Mouse (Mus musculus) T-cell, adult 2 months (primary cell): ENCODE data around the gene Gm49392.
"Not testable (repeated sequence)": the region's sequence is repeated elsewhere in the genome, so short reads cannot be mapped to it uniquely, and the experiment has no call there.

Source experiments
- DNase-seq: peaks from one replicate; pipeline ENCODE4 v3.0.0; 2022; ENCODE audit warnings: low spot score

Gm49392 gene

GRCm38 (mm10) chr13:60896794-60897193, at the start of gene Gm49392:
Gene Gm49392 (minus strand): TSS chr13:60896894.
- DNase-seq = not testable (repeated sequence)

- DNase-seq = not testable (repeated sequence)
These were observed 45.2 kb upstream of the Gm49392 start, which contains the start of gene Tpbpa for GRCm38 (mm10) chr13:60941884-60942283. Gene Tpbpa (minus strand): TSS chr13:60941984.

- DNase-seq = peak; percentile 67
These were observed 39.8 kb upstream of the Gm49392 start, which contains the start of the genes Gm49391 and Ctla2a for GRCm38 (mm10) chr13:60936500-60936901. Gene Gm49391 (minus strand): TSS chr13:60936571. Gene Ctla2a (minus strand): TSS chr13:60936625.

GRCm38 (mm10) chr13:60935490-60935889, 38.8 kb upstream of the Gm49392 start, which contains the start of gene Gm49393:
Gene Gm49393 (minus strand): TSS chr13:60935590.
- not testable (repeated sequence) for DNase-seq

GRCm38 (mm10) chr13:60904780-60905179, 8.1 kb upstream of the Gm49392 start, which contains the start of gene Tpbpb:
Gene Tpbpb (minus strand): TSS chr13:60904880.
- DNase-seq = not testable (repeated sequence)

- DNase-seq = peak; percentile 57
These were observed 634 bp upstream of the Gm49392 start, which contains the start of gene Ctla2b for GRCm38 (mm10) chr13:60897328-60897727. Gene Ctla2b (minus strand): TSS chr13:60897447.

- DNase-seq = no peak
These were observed 1.1 kb downstream of the Gm49392 start for GRCm38 (mm10) chr13:60895406-60896160.

GRCm38 (mm10) chr13:60892301-60892700, 4.4 kb downstream of the Gm49392 start:
- no peak for DNase-seq

- no peak for DNase-seq
These were observed 32.4 kb downstream of the Gm49392 start, which contains the start of gene 4930486L24Rik for GRCm38 (mm10) chr13:60864281-60864680. Gene 4930486L24Rik (minus strand): TSS chr13:60864475.

- DNase-seq = peak; percentile 82
These were observed 48.2 kb downstream of the Gm49392 start for GRCm38 (mm10) chr13:60848241-60849120.

GRCm38 (mm10) chr13:60843153-60843552, 53.5 kb downstream of the Gm49392 start:
- no peak for DNase-seq

- DNase-seq = peak; percentile 26
These were observed 54.0 kb downstream of the Gm49392 start for GRCm38 (mm10) chr13:60842703-60843102.

- DNase-seq = peak; percentile 56
These were observed 57.3 kb downstream of the Gm49392 start for GRCm38 (mm10) chr13:60839353-60839902.

GRCm38 (mm10) chr13:60826052-60826451, 70.6 kb downstream of the Gm49392 start:
- DNase-seq = peak; percentile 70

- DNase-seq = no peak
These were observed 76.1 kb downstream of the Gm49392 start for GRCm38 (mm10) chr13:60820486-60821175.

- DNase-seq = no peak
These were observed 77.2 kb downstream of the Gm49392 start for GRCm38 (mm10) chr13:60819469-60819868.

GRCm38 (mm10) chr13:60813722-60814121, 83.0 kb downstream of the Gm49392 start:
- no peak for DNase-seq

- no peak for DNase-seq
These were observed 83.9 kb downstream of the Gm49392 start for GRCm38 (mm10) chr13:60812768-60813167.

- DNase-seq = no peak
These were observed 87.0 kb downstream of the Gm49392 start for GRCm38 (mm10) chr13:60809690-60810089.

GRCm38 (mm10) chr13:60802749-60803148, 93.9 kb downstream of the Gm49392 start, which contains the start of gene Ctsll3:
Gene Ctsll3 (minus strand): TSS chr13:60802849.
- DNase-seq = no peak
